Mouse (Mus musculus) heart, adult 8-10 months (tissue): ENCODE data around the gene Cep112. TPM values are rescaled to one million over a fixed set of nuclear protein-coding genes. Genes with fewer than 3 reads are reported as not detected.
"Not testable (repeated sequence)": the region's sequence is repeated elsewhere in the genome, so short reads cannot be mapped to it uniquely, and the experiment has no call there.

Experiments used
- DNase-seq: peaks from one replicate; pipeline ENCODE4 v3.0.0; 2022; ENCODE audit warnings: low spot score
- total RNA-seq, 4 experiments: library from RNA; stranded (reverse); gene quantifications; 2 replicates each; pipeline ENCODE4 v1.2.4; 2022

Cep112 gene
- total RNA-seq, 4 experiments from 2014 or later, result 9.3 to 12.4 (median 11.4) TPM

- no peak for DNase-seq
Observed at GRCm38 (mm10) chr11:108798398-108798797, 373.4 kb downstream of the Cep112 start.

GRCm38 (mm10) chr11:108799695-108800094, 374.7 kb downstream of the Cep112 start:
- no peak for DNase-seq

GRCm38 (mm10) chr11:108804030-108804429, 379.0 kb downstream of the Cep112 start:
- DNase-seq, result no peak

GRCm38 (mm10) chr11:108805947-108806346, 381.0 kb downstream of the Cep112 start:
- DNase-seq, result no peak

GRCm38 (mm10) chr11:108809626-108810025, 384.6 kb downstream of the Cep112 start:
- no peak for DNase-seq

DNA sequence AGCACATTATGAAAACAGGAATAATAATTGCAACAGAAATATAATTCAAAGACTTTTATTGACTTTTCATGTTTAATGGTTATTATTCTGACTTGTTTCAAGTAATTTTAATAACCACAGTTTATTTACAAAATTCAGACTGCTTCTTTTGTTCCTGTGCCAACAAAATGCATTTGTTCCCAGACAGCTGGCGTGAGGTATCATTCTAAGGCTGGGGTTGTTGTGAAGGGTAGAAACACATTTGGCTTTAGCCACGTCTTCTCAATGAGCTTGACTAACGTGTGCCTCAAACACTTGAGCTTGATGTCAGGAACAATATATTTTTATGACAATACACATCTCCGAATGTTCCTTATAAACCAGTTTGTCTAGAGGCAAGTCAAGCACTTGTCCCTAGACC, 396.8 kb downstream of the Cep112 start:
- no peak for DNase-seq

DNA sequence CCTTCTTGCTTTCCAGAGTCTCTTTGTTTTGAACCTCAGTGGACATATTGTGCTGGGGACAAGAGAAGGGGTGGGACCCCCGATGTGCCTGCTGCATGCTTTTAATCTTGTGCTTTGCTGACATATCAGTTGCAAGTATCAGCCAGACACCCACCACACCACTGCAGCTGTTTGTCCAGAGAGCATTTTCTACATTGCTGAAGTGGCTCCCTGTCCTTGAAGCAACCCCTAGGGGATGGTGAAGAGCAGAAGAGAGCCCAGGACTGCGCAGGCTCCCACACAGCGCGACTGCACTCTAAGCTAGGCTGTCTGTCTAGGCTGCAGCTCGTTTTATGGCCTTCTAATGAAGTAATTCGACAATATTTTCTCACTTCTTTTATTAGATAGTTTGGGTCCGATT, 397.3 kb downstream of the Cep112 start:
- DNase-seq, result no peak

DNA sequence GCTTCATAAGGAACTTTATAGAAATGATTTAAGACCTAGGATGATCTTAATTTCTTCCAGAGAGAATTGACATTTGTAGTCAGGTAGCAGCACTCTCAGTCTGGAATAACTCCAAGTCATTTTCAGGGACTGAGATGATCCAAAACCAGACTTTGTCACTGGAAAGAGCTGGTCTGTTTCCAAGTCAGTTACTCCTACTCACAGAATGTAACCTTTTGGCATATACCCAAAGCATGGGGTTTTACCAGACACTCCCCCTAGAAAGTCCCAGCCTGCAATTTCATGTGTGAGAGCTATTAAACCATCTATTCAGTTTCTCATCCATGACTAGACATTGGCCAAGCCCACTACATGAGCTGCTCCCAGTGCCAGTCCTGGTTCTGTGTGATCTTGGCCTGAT, 402.3 kb downstream of the Cep112 start:
- no peak for DNase-seq

DNA sequence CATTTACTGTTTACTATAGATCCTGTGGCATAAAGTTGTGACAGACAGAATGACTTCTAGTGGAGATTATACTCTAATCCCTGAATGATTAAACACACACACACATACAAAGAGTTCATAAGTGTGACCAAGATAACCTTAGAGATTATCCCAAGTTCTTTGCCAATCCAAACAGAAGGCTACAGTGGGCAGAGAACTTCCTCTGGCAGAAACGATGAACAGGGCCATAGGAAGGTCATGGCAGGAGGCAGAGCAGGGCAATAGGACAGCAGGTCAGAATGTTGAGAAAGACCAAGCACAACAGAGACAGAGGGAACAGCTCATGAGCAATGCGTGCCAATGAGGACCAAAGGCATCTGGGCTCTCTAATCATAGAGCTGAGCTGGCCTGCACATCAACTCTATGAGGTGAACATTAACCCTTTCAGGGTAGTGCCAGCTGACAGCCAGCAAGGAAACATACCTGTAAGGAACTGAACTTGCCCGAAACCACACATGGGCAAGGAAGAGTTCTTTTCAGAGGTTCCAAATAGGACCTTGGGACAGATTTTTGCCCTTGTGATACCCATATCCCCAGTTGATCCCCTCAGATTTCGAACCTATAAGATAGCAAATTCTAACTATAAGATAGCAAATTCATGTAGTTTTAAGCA, 403.5 kb downstream of the Cep112 start:
- DNase-seq, result no peak

- DNase-seq, result no peak
Observed at GRCm38 (mm10) chr11:108836706-108837105, 411.7 kb downstream of the Cep112 start.

DNA sequence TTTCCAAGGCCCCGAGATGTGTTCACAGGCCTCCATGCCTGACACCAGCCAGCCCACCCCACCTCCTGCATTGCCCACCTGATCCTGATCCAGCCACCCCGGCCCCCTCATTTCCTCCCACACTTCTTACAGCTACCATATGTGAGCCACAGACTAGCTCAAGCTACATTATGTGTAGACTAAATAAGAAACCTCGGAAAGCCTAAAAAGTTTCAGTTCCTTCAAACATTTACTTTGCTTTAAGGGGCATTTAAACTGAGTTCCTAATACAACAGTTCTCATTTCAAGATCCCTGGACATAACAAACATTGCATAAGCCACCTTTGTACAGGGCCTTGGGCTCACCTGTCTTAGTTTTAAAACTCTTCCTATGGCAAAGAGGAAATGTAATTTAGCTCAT, 415.2 kb downstream of the Cep112 start:
- DNase-seq, result no peak

DNA sequence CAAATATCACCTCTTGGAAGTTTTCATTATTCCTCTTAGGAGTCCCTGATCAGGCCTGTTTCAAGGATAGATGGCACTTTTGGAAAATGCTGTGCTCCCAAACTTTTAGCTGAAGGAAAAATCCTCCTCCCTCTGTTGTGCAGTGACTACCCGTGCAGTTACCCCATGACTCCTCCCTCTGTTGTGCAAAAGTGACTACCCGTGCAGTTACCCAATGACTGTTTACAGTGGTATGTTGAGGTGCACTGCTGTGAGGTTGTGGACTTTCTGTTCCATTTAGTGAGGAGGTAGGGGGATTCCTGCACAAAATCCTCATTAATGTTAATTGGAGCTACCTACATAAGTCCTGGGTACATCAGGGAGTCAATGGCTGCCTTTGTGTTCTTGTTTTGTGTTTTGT, 417.8 kb downstream of the Cep112 start:
- no peak for DNase-seq

DNA sequence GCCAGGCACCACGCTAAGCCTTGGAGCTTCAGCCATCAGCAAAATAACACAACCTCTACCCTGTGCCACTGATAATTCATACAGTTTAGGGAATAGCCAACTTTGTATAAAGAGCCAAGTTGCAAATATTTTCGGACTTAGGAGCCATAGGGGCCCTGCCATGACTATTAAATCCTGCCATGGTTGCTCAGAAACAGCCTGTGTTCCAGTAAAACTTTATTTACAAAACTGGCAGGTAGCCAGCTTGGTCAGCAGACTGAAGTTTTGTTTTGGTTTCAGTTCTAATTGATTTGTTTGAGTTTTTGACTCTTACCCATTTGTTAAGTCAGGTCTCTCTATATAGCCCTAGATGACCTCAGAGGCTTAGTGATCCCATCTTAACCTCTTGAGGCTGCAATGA, 421.0 kb downstream of the Cep112 start:
- DNase-seq, result peak; percentile 17

DNA sequence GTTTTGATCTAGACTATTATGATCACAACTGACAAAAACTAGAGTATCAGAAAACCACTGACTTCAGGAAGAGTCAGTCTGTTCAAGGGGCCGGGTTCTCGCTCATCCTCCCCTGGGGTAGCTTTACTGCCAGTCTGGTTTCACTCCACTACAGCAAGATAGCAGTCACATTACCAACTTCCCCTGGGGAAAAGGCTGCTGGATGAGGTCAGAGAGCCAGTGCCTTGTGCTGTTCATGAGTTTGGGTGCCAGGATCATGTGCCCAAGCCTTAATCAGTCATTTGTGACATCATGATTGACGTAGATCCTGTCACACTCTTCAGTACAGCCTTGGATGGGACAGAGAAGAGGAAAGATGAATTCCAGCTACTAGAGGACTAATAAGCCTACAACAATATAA, 421.5 kb downstream of the Cep112 start:
- no peak for DNase-seq

DNA sequence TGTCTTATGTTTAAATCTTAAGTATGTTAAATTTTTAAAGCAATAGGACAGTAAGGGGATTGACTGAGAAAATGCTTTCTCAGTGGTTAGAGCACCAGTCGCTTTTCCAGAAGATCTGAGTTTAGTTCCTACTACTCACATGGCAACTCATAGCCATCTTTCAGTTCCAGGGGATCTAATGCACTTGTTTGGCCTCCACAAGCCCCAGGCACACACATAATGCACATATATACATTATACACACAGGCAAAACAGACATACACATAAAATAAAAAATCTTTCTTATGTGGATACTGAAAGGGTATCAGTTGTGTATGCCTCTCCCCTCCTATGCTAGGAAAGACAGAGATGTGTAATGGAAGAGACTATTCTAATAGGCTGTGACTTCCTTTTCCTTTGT, 426.8 kb downstream of the Cep112 start:
- no peak for DNase-seq

GRCm38 (mm10) chr11:108857254-108857653, 432.3 kb downstream of the Cep112 start:
- DNase-seq, result no peak

DNA sequence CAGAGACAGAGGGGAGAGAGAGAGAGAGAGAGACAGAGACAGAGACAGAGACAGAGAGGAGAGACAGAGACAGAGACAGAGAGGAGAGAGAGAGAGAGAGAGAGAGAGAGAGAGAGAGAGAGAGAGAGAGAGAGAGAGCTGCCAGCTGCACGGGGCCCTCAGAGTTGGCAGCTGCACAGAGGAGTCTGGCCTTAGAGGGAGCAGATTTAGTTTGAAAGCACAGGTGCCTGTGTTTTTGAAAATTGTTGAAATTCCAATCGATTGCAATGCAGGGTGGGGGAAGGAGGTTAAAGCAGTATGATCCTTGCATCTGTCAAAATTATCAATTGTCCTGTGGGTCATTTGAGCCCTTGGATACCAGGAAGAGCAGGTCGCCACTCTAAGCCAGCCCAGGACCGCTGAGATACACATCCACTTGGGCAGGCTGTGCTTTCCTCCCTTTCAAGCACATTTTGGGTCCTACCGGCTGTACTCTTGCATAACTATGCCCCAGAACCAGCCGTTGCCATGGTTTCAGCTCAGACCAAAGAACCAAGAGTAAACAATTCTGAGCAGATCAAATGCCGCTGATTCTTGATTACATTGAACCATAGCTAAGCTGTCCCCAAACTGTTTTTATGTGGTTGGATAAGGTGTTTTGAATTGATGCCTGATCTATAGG, 432.8 kb downstream of the Cep112 start:
- no peak for DNase-seq

GRCm38 (mm10) chr11:108858339-108858804, 433.4 kb downstream of the Cep112 start:
- no peak for DNase-seq

DNA sequence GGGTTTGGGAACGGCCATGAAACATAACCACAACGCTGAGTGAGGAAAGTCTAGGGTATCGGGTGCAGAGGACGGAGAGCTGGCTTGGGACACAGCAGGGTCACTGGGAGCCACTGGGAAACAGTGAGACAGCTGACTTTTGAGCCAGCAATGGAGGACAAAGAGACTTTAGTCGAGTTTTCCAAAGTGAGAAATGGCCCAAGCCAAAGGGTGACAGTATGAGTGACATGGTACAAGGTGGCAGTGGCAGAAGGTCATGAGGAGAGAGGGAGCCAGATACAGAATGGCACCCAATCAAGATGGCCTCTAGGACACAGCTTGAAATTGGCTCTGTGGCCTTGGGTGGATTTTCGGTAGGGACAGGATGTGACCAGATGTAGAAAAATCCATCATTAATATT, 433.9 kb downstream of the Cep112 start:
- no peak for DNase-seq

DNA sequence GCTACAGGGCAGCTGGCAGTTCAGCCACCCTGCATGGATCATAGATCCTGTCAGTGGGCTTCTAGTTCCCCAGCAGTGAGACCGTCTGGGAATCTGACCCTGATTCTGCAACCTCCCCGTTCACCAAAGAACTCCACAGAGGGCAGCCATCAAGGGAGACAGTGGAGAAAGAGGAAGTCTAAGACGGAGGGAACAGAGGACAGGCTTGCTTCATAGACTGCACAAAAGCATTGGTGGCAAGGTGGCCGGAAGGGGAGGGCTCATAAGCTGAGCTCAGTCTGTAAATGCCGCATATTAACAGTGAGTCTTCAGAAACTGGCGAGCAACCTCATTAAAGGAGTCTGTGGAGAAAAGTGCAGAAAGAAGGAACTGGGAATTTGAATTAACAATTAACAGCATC, 437.4 kb downstream of the Cep112 start:
- DNase-seq, result no peak

GRCm38 (mm10) chr11:108865746-108866145, 440.8 kb downstream of the Cep112 start:
- DNase-seq, result no peak

DNA sequence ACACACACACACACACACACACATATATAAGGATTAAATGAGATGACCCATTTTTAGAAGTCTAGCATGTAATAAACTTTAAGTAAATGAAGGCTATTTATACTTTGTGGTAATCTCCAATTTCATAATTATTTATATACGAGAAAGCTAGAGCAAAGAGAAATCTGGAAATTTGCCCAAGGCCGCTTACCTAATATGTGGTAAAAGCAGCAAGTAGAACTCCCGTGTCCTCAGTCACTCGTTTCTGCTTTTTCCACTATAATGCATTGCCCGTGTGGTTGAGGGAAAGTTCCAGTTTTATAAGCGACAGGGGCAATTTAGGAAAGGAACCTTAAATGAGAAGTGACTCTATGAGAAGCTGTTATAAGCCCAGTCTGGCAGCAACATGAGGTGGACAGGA, 442.5 kb downstream of the Cep112 start:
- no peak for DNase-seq

- DNase-seq, result not testable (repeated sequence)
Observed at GRCm38 (mm10) chr11:108871284-108871683, 446.3 kb downstream of the Cep112 start.

DNA sequence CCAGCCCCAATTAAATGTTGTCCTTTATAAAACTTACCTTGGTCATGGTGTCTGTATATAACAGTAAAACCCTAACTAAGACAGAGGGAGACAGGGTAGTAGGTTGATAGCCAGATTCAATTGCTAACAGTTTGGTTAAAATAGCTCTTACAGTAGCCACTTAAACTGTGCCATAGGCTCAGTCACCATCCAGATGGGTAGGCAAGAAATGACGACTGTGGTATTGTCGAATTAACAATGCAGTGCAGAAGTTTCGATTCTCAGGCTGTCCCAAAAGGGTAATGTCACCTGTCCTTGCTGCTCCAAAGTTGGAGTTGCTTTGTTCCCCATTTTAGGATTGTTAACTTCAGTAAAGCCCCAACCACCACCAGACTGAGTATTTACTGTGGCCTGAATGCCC, 446.8 kb downstream of the Cep112 start:
- no peak for DNase-seq
